Mouse (Mus musculus): Measurements from ENCODE around the gene Vps13c. TPM values are rescaled to one million over a fixed set of nuclear protein-coding genes. Genes with fewer than 3 reads are reported as not detected.
A peak's percentile ranks its signal among the peaks of the same experiment; 100 is the strongest.

The Vps13c gene
- total RNA-seq, 2 experiments from 2014 or later, result 50.7 to 54.9 TPM

GRCm38 (mm10) chr9:67830411-67831358 lies 9.5 kb upstream of the Vps13c start:
- DNase-seq (ENCODE audit: low spot score in 2 of 2), result peak; percentile 66 to 82

GRCm38 (mm10) chr9:67831359-67832045 lies 8.7 kb upstream of the Vps13c start:
- DNase-seq (ENCODE audit: low spot score in 2 of 2), result peak; percentile 28 to 58

GRCm38 (mm10) chr9:67832046-67832605 lies 8.1 kb upstream of the Vps13c start, which contains the start of gene C2cd4a:
Gene C2cd4a (minus strand): TSS chr9:67832330.
- peak in 1 of 2 experiments; percentile 22 for DNase-seq (ENCODE audit: low spot score in 2 of 2)

GRCm38 (mm10) chr9:67834535-67834934 lies 5.7 kb upstream of the Vps13c start:
- DNase-seq (ENCODE audit: low spot score in 2 of 2), result no peak

GRCm38 (mm10) chr9:67837311-67837710 lies 2.9 kb upstream of the Vps13c start:
- DNase-seq (ENCODE audit: low spot score in 2 of 2), result no peak

- DNase-seq (ENCODE audit: low spot score in 2 of 2), result no peak
These were observed 2.6 kb downstream of the Vps13c start for GRCm38 (mm10) chr9:67842797-67843196.

GRCm38 (mm10) chr9:67845012-67845411 lies 4.8 kb downstream of the Vps13c start:
- DNase-seq (ENCODE audit: low spot score in 2 of 2), result no peak

- DNase-seq (ENCODE audit: low spot score in 2 of 2), result no peak
These were observed 5.5 kb downstream of the Vps13c start for GRCm38 (mm10) chr9:67845648-67846047.

- DNase-seq (ENCODE audit: low spot score in 2 of 2), result no peak
These were observed 5.9 kb downstream of the Vps13c start for GRCm38 (mm10) chr9:67846089-67846488.

GRCm38 (mm10) chr9:67847606-67848005 lies 7.4 kb downstream of the Vps13c start:
- no peak for DNase-seq (ENCODE audit: low spot score in 2 of 2)

- no peak for DNase-seq (ENCODE audit: low spot score in 2 of 2)
These were observed 9.2 kb downstream of the Vps13c start for GRCm38 (mm10) chr9:67849397-67849796.

GRCm38 (mm10) chr9:67849846-67850245 lies 9.7 kb downstream of the Vps13c start:
- DNase-seq (ENCODE audit: low spot score in 2 of 2), result no peak

GRCm38 (mm10) chr9:67851150-67851549 lies 11.0 kb downstream of the Vps13c start:
- no peak for DNase-seq (ENCODE audit: low spot score in 2 of 2)

- DNase-seq (ENCODE audit: low spot score in 2 of 2), result no peak
These were observed 20.1 kb downstream of the Vps13c start for GRCm38 (mm10) chr9:67860273-67860672.

GRCm38 (mm10) chr9:67863332-67863731 lies 23.1 kb downstream of the Vps13c start:
- DNase-seq (ENCODE audit: low spot score in 2 of 2), result no peak

- DNase-seq (ENCODE audit: low spot score in 2 of 2), result no peak
These were observed 23.8 kb downstream of the Vps13c start for GRCm38 (mm10) chr9:67864011-67864410.

GRCm38 (mm10) chr9:67865411-67865810 lies 25.2 kb downstream of the Vps13c start:
- no peak for DNase-seq (ENCODE audit: low spot score in 2 of 2)

- DNase-seq (ENCODE audit: low spot score in 2 of 2), result no peak
These were observed 27.2 kb downstream of the Vps13c start for GRCm38 (mm10) chr9:67867411-67867810.

- no peak for DNase-seq (ENCODE audit: low spot score in 2 of 2)
These were observed 29.7 kb downstream of the Vps13c start for GRCm38 (mm10) chr9:67869691-67870450.

GRCm38 (mm10) chr9:67874522-67875222 lies 34.5 kb downstream of the Vps13c start:
- DNase-seq (ENCODE audit: low spot score in 2 of 2), result no peak
